Mouse (Mus musculus): Measurements from ENCODE around the gene Tlk2. TPM values are rescaled to one million over a fixed set of nuclear protein-coding genes. Genes with fewer than 3 reads are reported as not detected.
"Not testable (repeated sequence)": the region's sequence is repeated elsewhere in the genome, so short reads cannot be mapped to it uniquely, and the experiment has no call there.

Tlk2 gene
- 1.9 and 5.3 TPM in 2 replicates for polyA plus RNA-seq (2012; rRNA removed)

GRCm38 (mm10) chr11:105178516-105178915 lies at the start of gene Tlk2:
Gene Tlk2, plus strand, starts transcription at chr11:105178807.
- no peak within 1 kb of the TSS for H3K27ac ChIP-seq (ENCODE audit: insufficient read depth, low read depth, low read length)
- TF ChIP-seq CTCF (IDR thresholded peaks at IDR 0.05; ENCODE audit: extremely low read depth, insufficient read length, insufficient replicate concordance, low read depth, low read length) (no peak), POLR2A (IDR thresholded peaks at IDR 0.05; ENCODE audit: low read depth, low read length) (no peak)
- no peaks in the 10 kb centered on the region for H3K36me3 ChIP-seq (ENCODE audit: control insufficient read depth, insufficient read depth, low read length)
- H3K4me1 ChIP-seq (ENCODE audit: control insufficient read depth, insufficient read depth, insufficient read length, low read length): no peaks in the 10 kb centered on the region; the same call in 1 of the 2 replicates
- no peak within 1 kb of the TSS for H3K4me3 ChIP-seq (ENCODE audit: low read depth, low read length)
- 59% methylated on average over 2 of the region's 2 CpGs for WGBS
- no peaks in the 10 kb centered on the region for H3K27me3 ChIP-seq (ENCODE audit: control insufficient read depth, insufficient read depth, low read length)

GRCm38 (mm10) chr11:105135692-105136091 lies 42.9 kb upstream of the Tlk2 start:
- no peak overlapping the region for H3K4me3 ChIP-seq (ENCODE audit: low read depth, low read length)
- WGBS: 91% methylated on average over 7 of the region's 7 CpGs
- H3K27ac ChIP-seq (ENCODE audit: insufficient read depth, low read depth, low read length): no peak overlapping the region
- H3K27me3 ChIP-seq (ENCODE audit: control insufficient read depth, insufficient read depth, low read length): no peaks in the 10 kb centered on the region
- H3K4me1 ChIP-seq (ENCODE audit: control insufficient read depth, insufficient read depth, insufficient read length, low read length): no peaks in the 10 kb centered on the region
- peaks cover 66% of the 10 kb centered on the region for H3K36me3 ChIP-seq (ENCODE audit: control insufficient read depth, insufficient read depth, low read length)
- TF ChIP-seq CTCF (IDR thresholded peaks at IDR 0.05; ENCODE audit: extremely low read depth, insufficient read length, insufficient replicate concordance, low read depth, low read length) (no peak), POLR2A (IDR thresholded peaks at IDR 0.05; ENCODE audit: low read depth, low read length) (no peak)

GRCm38 (mm10) chr11:105137255-105137654 lies 41.4 kb upstream of the Tlk2 start:
- not testable (repeated sequence) for H3K4me1 ChIP-seq (ENCODE audit: control insufficient read depth, insufficient read depth, insufficient read length, low read length); H3K27ac ChIP-seq (ENCODE audit: insufficient read depth, low read depth, low read length); H3K4me3 ChIP-seq (ENCODE audit: low read depth, low read length); H3K27me3 ChIP-seq (ENCODE audit: control insufficient read depth, insufficient read depth, low read length)
- H3K36me3 ChIP-seq (ENCODE audit: control insufficient read depth, insufficient read depth, low read length): peaks cover 60% of the 10 kb centered on the region
- WGBS: 86% methylated on average over 2 of the region's 2 CpGs

- H3K4me1 ChIP-seq (ENCODE audit: control insufficient read depth, insufficient read depth, insufficient read length, low read length); H3K27ac ChIP-seq (ENCODE audit: insufficient read depth, low read depth, low read length); H3K4me3 ChIP-seq (ENCODE audit: low read depth, low read length); H3K27me3 ChIP-seq (ENCODE audit: control insufficient read depth, insufficient read depth, low read length): not testable (repeated sequence)
- peaks cover 38% of the 10 kb centered on the region for H3K36me3 ChIP-seq (ENCODE audit: control insufficient read depth, insufficient read depth, low read length)
- WGBS: 96% methylated on average over 7 of the region's 8 CpGs
These were observed 38.1 kb upstream of the Tlk2 start for GRCm38 (mm10) chr11:105140512-105140911.

- Histone ChIP-seq H3K27ac (ENCODE audit: insufficient read depth, low read depth, low read length) (no peak overlapping the region), H3K36me3 (ENCODE audit: control insufficient read depth, insufficient read depth, low read length) (peaks cover 33% of the 10 kb centered on the region), H3K27me3 (ENCODE audit: control insufficient read depth, insufficient read depth, low read length) (no peaks in the 10 kb centered on the region), H3K4me3 (ENCODE audit: low read depth, low read length) (no peak overlapping the region), H3K4me1 (ENCODE audit: control insufficient read depth, insufficient read depth, insufficient read length, low read length) (no peaks in the 10 kb centered on the region)
- 93% methylated on average over 5 of the region's 5 CpGs for WGBS
- no peak for TF ChIP-seq POLR2A (IDR thresholded peaks at IDR 0.05; ENCODE audit: low read depth, low read length)
- TF ChIP-seq CTCF (IDR thresholded peaks at IDR 0.05; ENCODE audit: extremely low read depth, insufficient read length, insufficient replicate concordance, low read depth, low read length): no peak
These were observed 37.5 kb upstream of the Tlk2 start for GRCm38 (mm10) chr11:105141115-105141514.

- TF ChIP-seq CTCF (IDR thresholded peaks at IDR 0.05; ENCODE audit: extremely low read depth, insufficient read length, insufficient replicate concordance, low read depth, low read length): no peak
- TF ChIP-seq POLR2A (IDR thresholded peaks at IDR 0.05; ENCODE audit: low read depth, low read length): no peak
These were observed 35.0 kb upstream of the Tlk2 start for GRCm38 (mm10) chr11:105143564-105143963.

GRCm38 (mm10) chr11:105144084-105144483 lies 34.5 kb upstream of the Tlk2 start:
- no peaks in the 10 kb centered on the region for H3K4me1 ChIP-seq (ENCODE audit: control insufficient read depth, insufficient read depth, insufficient read length, low read length)
- WGBS: 71% methylated on average over 3 of the region's 3 CpGs
- TF ChIP-seq CTCF (IDR thresholded peaks at IDR 0.05; ENCODE audit: extremely low read depth, insufficient read length, insufficient replicate concordance, low read depth, low read length) (no peak), POLR2A (IDR thresholded peaks at IDR 0.05; ENCODE audit: low read depth, low read length) (no peak)

More at GRCm38 (mm10) chr11:105143564-105143963, 35.0 kb upstream of the Tlk2 start:
- no peak overlapping the region for H3K27ac ChIP-seq (ENCODE audit: insufficient read depth, low read depth, low read length)
- no peak overlapping the region for H3K4me3 ChIP-seq (ENCODE audit: low read depth, low read length)
- H3K27me3 ChIP-seq (ENCODE audit: control insufficient read depth, insufficient read depth, low read length): no peaks in the 10 kb centered on the region
- H3K36me3 ChIP-seq (ENCODE audit: control insufficient read depth, insufficient read depth, low read length): peaks cover 13% of the 10 kb centered on the region
- no peaks in the 10 kb centered on the region for H3K4me1 ChIP-seq (ENCODE audit: control insufficient read depth, insufficient read depth, insufficient read length, low read length)

More at GRCm38 (mm10) chr11:105144084-105144483, 34.5 kb upstream of the Tlk2 start:
- H3K36me3 ChIP-seq (ENCODE audit: control insufficient read depth, insufficient read depth, low read length): peaks cover 13% of the 10 kb centered on the region
- no peak overlapping the region for H3K4me3 ChIP-seq (ENCODE audit: low read depth, low read length)
- H3K27ac ChIP-seq (ENCODE audit: insufficient read depth, low read depth, low read length): no peak overlapping the region
- no peaks in the 10 kb centered on the region for H3K27me3 ChIP-seq (ENCODE audit: control insufficient read depth, insufficient read depth, low read length)
